Comparison of ENCODE assay signal across 8 mouse cellular contexts in the genomic region with DNA sequence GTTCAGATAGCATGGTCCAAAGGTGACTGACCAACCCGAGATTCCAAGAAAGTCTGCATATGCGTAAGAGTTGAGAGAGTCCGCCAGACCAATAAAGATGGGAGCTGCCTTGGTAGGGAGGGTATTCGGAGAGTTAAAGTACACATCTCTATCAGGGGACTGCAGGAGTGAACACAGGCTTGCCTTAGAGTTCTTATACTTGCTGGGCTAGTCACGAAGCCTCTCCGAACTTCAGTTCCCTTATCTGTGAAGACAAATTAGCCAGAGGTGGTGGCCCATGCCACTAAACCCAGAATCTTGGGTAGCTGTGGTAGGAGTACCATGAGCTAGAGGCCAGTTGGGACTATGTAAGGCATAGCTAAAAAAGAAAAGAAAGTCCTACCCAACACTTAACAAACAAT. TPM values are rescaled to one million over a fixed set of nuclear protein-coding genes. Genes with fewer than 3 reads are reported as not detected.
DNase-seq lines count a peak whose midpoint lies in the region; ATAC-seq and TF ChIP-seq lines count a peak whose summit lies in the region.

No protein-coding gene starts in this region.

- H3K36me3 ChIP-seq in MEL (ENCODE audit: control insufficient read depth in 1 of 2, insufficient read depth in 2 of 2, low read length in 2 of 2), result peaks cover 0 to 8% of the 10 kb centered on the region in 2 experiments; a peak in 2 of 4 replicates
- no peaks in the 10 kb centered on the region; the same call in 1 of the 2 replicates for H3K36me3 ChIP-seq in heart, postnatal 0 days (replicated peaks; ENCODE audit: control insufficient read depth, insufficient read depth, low read length)
- H3K36me3 ChIP-seq in liver, embryonic 11.5 days (ENCODE audit: control insufficient read depth, insufficient read depth, low read length), result peaks cover 4% of the 10 kb centered on the region
- no peaks in the 10 kb centered on the region for H3K36me3 ChIP-seq in stomach, embryonic 15.5 days

- no peak for TF ChIP-seq CTCF in cerebellum, adult 2 months (IDR thresholded peaks at IDR 0.05; ENCODE audit: borderline replicate concordance, insufficient read depth, low read depth, low read length)
- no peak for TF ChIP-seq CTCF in MEL (IDR thresholded peaks at IDR 0.05 in 2 of 3, conservative IDR thresholded peaks at IDR 0.05 in 1 of 3; ENCODE audit: control insufficient read depth in 1 of 3, insufficient read depth in 1 of 3, low read depth in 2 of 3, low read length in 3 of 3, poor library complexity in 1 of 3, severe bottlenecking in 1 of 3)
- TF ChIP-seq CTCF in heart, postnatal 0 days (IDR thresholded peaks at IDR 0.05; ENCODE audit: low read depth), result no peak

- TF ChIP-seq EP300 in MEL (IDR thresholded peaks at IDR 0.05; ENCODE audit: low read depth in 1 of 2, low read length in 2 of 2), result no peak
- TF ChIP-seq EP300 in heart, postnatal 0 days (IDR thresholded peaks at IDR 0.05; ENCODE audit: low read depth), result no peak

- peak; percentile 12 to 19 for DNase-seq in cerebellum, adult 2 months
- no peak for DNase-seq in cerebellum, postnatal 25 days
- peak; percentile 74 for DNase-seq in MEL (ENCODE audit: low read depth, low spot score)
- DNase-seq in heart, postnatal 0 days (ENCODE audit: low spot score), result no peak
- DNase-seq in liver, embryonic 11.5 days (ENCODE audit: low spot score), result no peak
- DNase-seq in layer of hippocampus, postnatal 36 days, result no peak
- no peak for DNase-seq in right cerebral cortex, postnatal 4 days

- no peak for TF ChIP-seq RAD21 in MEL (IDR thresholded peaks at IDR 0.05; ENCODE audit: low read depth, low read length)

- WGBS in cerebellum, adult 2 months, result 76% methylated on average over 6 of the region's 6 CpGs
- WGBS in heart, postnatal 0 days, result 47% methylated on average over 6 of the region's 6 CpGs
- WGBS in liver, embryonic 11.5 days, result 26% methylated on average over 6 of the region's 6 CpGs
- WGBS in stomach, embryonic 15.5 days, result 47% methylated on average over 6 of the region's 6 CpGs

- peak overlapping the region; percentile 80 for H3K4me2 ChIP-seq in heart, postnatal 0 days (ENCODE audit: low read depth, low read length)
- peak overlapping the region; percentile 74 for H3K4me2 ChIP-seq in liver, embryonic 11.5 days
- peak overlapping the region; percentile 66 for H3K4me2 ChIP-seq in stomach, embryonic 15.5 days

- H3K4me1 ChIP-seq in cerebellum, adult 2 months (ENCODE audit: control insufficient read depth, insufficient read depth, low read length), result peaks cover 2% of the 10 kb centered on the region
- H3K4me1 ChIP-seq in MEL (ENCODE audit: control insufficient read depth in 1 of 2, insufficient read depth in 2 of 2, low read length in 2 of 2), result peaks cover 7 to 10% of the 10 kb centered on the region in 2 experiments
- no peaks in the 10 kb centered on the region for H3K4me1 ChIP-seq in heart, postnatal 0 days (ENCODE audit: control insufficient read depth, insufficient read depth)
- H3K4me1 ChIP-seq in liver, embryonic 11.5 days (replicated peaks; ENCODE audit: control insufficient read depth, insufficient read depth, low read length), result peaks cover 6% of the 10 kb centered on the region; the same call in 1 of the 2 replicates
- 0 out of 2 replicates have a peak, but pooled peaks cover 2% of the 10 kb centered on the region for H3K4me1 ChIP-seq in stomach, embryonic 15.5 days

- no peaks in the 10 kb centered on the region for H3K27me3 ChIP-seq in cerebellum, adult 2 months (ENCODE audit: control insufficient read depth, insufficient read depth, low read length)
- no peaks in the 10 kb centered on the region for H3K27me3 ChIP-seq in MEL (ENCODE audit: control insufficient read depth in 1 of 2, insufficient read depth in 2 of 2, low read length in 2 of 2)
- no peaks in the 10 kb centered on the region for H3K27me3 ChIP-seq in heart, postnatal 0 days (ENCODE audit: control insufficient read depth, insufficient read depth, low read length)
- no peaks in the 10 kb centered on the region for H3K27me3 ChIP-seq in liver, embryonic 11.5 days (replicated peaks; ENCODE audit: control insufficient read depth, insufficient read depth, low read length)
- H3K27me3 ChIP-seq in stomach, embryonic 15.5 days (replicated peaks), result no peaks in the 10 kb centered on the region

- no peak for ATAC-seq in heart, postnatal 0 days (ENCODE audit: insufficient read depth, low read depth)
- peak; percentile 73 for ATAC-seq in liver, embryonic 11.5 days (replicated peaks; ENCODE audit: low FRiP score)
- peak; percentile 56 for ATAC-seq in stomach, embryonic 15.5 days (ENCODE audit: insufficient read depth, low FRiP score, low read depth)

- H3K79me2 ChIP-seq in MEL (ENCODE audit: control insufficient read depth, insufficient read depth, low read length, poor library complexity), result peaks cover 19% of the 10 kb centered on the region

- H3K4me3 ChIP-seq in cerebellum, adult 2 months (replicated peaks; ENCODE audit: insufficient read depth, low read depth, low read length), result no peak overlapping the region
- peak overlapping the region; percentile 37 to 54 for H3K4me3 ChIP-seq in MEL (ENCODE audit: control insufficient read depth in 1 of 2, insufficient read depth in 1 of 2, low read depth in 2 of 2, low read length in 2 of 2)
- peak overlapping the region; percentile 99 for H3K4me3 ChIP-seq in heart, postnatal 0 days (ENCODE audit: low read depth, low read length)
- H3K4me3 ChIP-seq in liver, embryonic 11.5 days (ENCODE audit: low read depth, low read length), result no peak overlapping the region
- no peak overlapping the region for H3K4me3 ChIP-seq in stomach, embryonic 15.5 days (replicated peaks)

- no peak for TF ChIP-seq POLR2A in cerebellum, adult 2 months (IDR thresholded peaks at IDR 0.05; ENCODE audit: borderline replicate concordance, insufficient read depth, low read length)
- no peak for TF ChIP-seq POLR2A in MEL (IDR thresholded peaks at IDR 0.05; ENCODE audit: control insufficient read depth in 1 of 2, insufficient read depth in 1 of 2, low read depth in 1 of 2, low read length in 2 of 2, poor library complexity in 1 of 2)

- no peak overlapping the region for H3K27ac ChIP-seq in cerebellum, adult 2 months (ENCODE audit: insufficient read depth, low read length)
- H3K27ac ChIP-seq in MEL (ENCODE audit: control insufficient read depth, low read depth, low read length), result peak overlapping the region; percentile 47
- H3K27ac ChIP-seq in heart, postnatal 0 days (ENCODE audit: low read depth), result peak overlapping the region; percentile 98; the same call in 1 of the 2 replicates
- H3K27ac ChIP-seq in liver, embryonic 11.5 days (ENCODE audit: low read depth, low read length), result peak overlapping the region; percentile 99
- H3K27ac ChIP-seq in stomach, embryonic 15.5 days, result no peak overlapping the region; the same call in 1 of the 2 replicates

- peak overlapping the region; percentile 57 for H3K9ac ChIP-seq in MEL (ENCODE audit: control insufficient read depth, low read depth, low read length, poor library complexity, severe bottlenecking)
- H3K9ac ChIP-seq in heart, postnatal 0 days (replicated peaks; ENCODE audit: low read depth, low read length), result no peak overlapping the region
- H3K9ac ChIP-seq in liver, embryonic 11.5 days (ENCODE audit: low read depth, low read length), result no peak overlapping the region
- no peak overlapping the region for H3K9ac ChIP-seq in stomach, embryonic 15.5 days

- H3K9me3 ChIP-seq in MEL (replicated peaks; ENCODE audit: insufficient read depth, low read length), result no peaks in the 10 kb centered on the region
- H3K9me3 ChIP-seq in heart, postnatal 0 days (replicated peaks; ENCODE audit: control insufficient read depth, low read length), result no peaks in the 10 kb centered on the region
- H3K9me3 ChIP-seq in liver, embryonic 11.5 days (ENCODE audit: control insufficient read depth, low read length), result no peaks in the 10 kb centered on the region
- no peaks in the 10 kb centered on the region for H3K9me3 ChIP-seq in stomach, embryonic 15.5 days

TF ChIP-seq in MEL, 35 proteins besides CTCF, POLR2A, EP300 and RAD21 (continues in another document):
- no peak for TF ChIP-seq E2F4 (IDR thresholded peaks at IDR 0.05; ENCODE audit: borderline replicate concordance, low read depth, low read length)
- TF ChIP-seq ELF1 (IDR thresholded peaks at IDR 0.05; ENCODE audit: low read depth, low read length), result no peak

RNA-seq across cellular contexts. Expression of a gene that starts 5.1 kb away (rescaled TPM):
- 20.5 and 21.4 TPM in 2 replicates for polyA plus RNA-seq in cerebellum, adult 2 months (2012; rRNA removed)
- 13.1 and 14.6 TPM in 2 replicates for total RNA-seq in MEL (2012; rRNA removed)
- 10 to 100 TPM; 13.6 to 40.0 TPM for polyA plus RNA-seq in MEL (2012; ENCODE audit: insufficient read depth in 1 of 2, insufficient read length in 2 of 2, low read depth in 1 of 2, low replicate concordance in 2 of 2, missing spikeins in 1 of 2)
- total RNA-seq in heart, postnatal 0 days (2014; rRNA removed; ENCODE audit: low replicate concordance), result 20.3 and 32.4 TPM in 2 replicates
- polyA plus RNA-seq in heart, postnatal 0 days (2015; fragmentation: Nextera tagmentation; extraction: Ambion mirVana), result 16.0 and 17.6 TPM in 2 replicates
- 24.8 and 27.8 TPM in 2 replicates for polyA plus RNA-seq in liver, embryonic 11.5 days (2014; fragmentation: Nextera tagmentation; extraction: Ambion mirVana)
- polyA plus RNA-seq in stomach, embryonic 15.5 days (2015; fragmentation: Nextera tagmentation; extraction: Ambion mirVana), result 34.4 and 36.0 TPM in 2 replicates
- 10 to 100 TPM; 30.6 to 31.2 TPM for total RNA-seq in layer of hippocampus, postnatal 36 days (2021)

RNA-seq across cellular contexts. Expression of a gene that starts 44.1 kb away (rescaled TPM):
- 43.0 and 44.1 TPM in 2 replicates for polyA plus RNA-seq in cerebellum, adult 2 months (2012; rRNA removed)
- 21.4 and 23.7 TPM in 2 replicates for total RNA-seq in MEL (2012; rRNA removed)
- polyA plus RNA-seq in MEL (2012; ENCODE audit: insufficient read depth in 1 of 2, insufficient read length in 2 of 2, low read depth in 1 of 2, low replicate concordance in 2 of 2, missing spikeins in 1 of 2), result 10 to 100 TPM in 1 of 2 experiments, not detected in 1; 41.9 TPM
- 146 and 248 TPM in 2 replicates for total RNA-seq in heart, postnatal 0 days (2014; rRNA removed; ENCODE audit: low replicate concordance)
- 105 and 140 TPM in 2 replicates for polyA plus RNA-seq in heart, postnatal 0 days (2015; fragmentation: Nextera tagmentation; extraction: Ambion mirVana)
- 27.5 and 28.4 TPM in 2 replicates for polyA plus RNA-seq in liver, embryonic 11.5 days (2014; fragmentation: Nextera tagmentation; extraction: Ambion mirVana)
- 48.3 and 49.9 TPM in 2 replicates for polyA plus RNA-seq in stomach, embryonic 15.5 days (2015; fragmentation: Nextera tagmentation; extraction: Ambion mirVana)
- 100 to 1,000 TPM in 1 of 2 experiments, 10 to 100 TPM in 1; 99.2 to 104 TPM for total RNA-seq in layer of hippocampus, postnatal 36 days (2021)

RNA-seq across cellular contexts. Expression of a gene that starts 59.1 kb away (rescaled TPM):
- polyA plus RNA-seq in cerebellum, adult 2 months (2012; rRNA removed), result 86.2 and 86.9 TPM in 2 replicates
- total RNA-seq in MEL (2012; rRNA removed), result 50.9 and 51.5 TPM in 2 replicates
- polyA plus RNA-seq in MEL (2012; ENCODE audit: insufficient read depth in 1 of 2, insufficient read length in 2 of 2, low read depth in 1 of 2, low replicate concordance in 2 of 2, missing spikeins in 1 of 2), result 10 to 100 TPM in 1 of 2 experiments, not detected in 1; 87.6 TPM
- 104 and 119 TPM in 2 replicates for total RNA-seq in heart, postnatal 0 days (2014; rRNA removed; ENCODE audit: low replicate concordance)
- polyA plus RNA-seq in heart, postnatal 0 days (2015; fragmentation: Nextera tagmentation; extraction: Ambion mirVana), result 264 and 270 TPM in 2 replicates
- polyA plus RNA-seq in liver, embryonic 11.5 days (2014; fragmentation: Nextera tagmentation; extraction: Ambion mirVana), result 347 and 363 TPM in 2 replicates
- 614 and 698 TPM in 2 replicates for polyA plus RNA-seq in stomach, embryonic 15.5 days (2015; fragmentation: Nextera tagmentation; extraction: Ambion mirVana)
- 100 to 1,000 TPM; 125 to 128 TPM for total RNA-seq in layer of hippocampus, postnatal 36 days (2021)

Comparison
In these comparisons a context has a peak if more than half of its experiments do, and no peak if none do; other contexts are left out.
1. DNase-seq: peak in cerebellum, adult 2 months (2 of 2) and MEL (single experiment); none in cerebellum, postnatal 25 days (0 of 2), heart, postnatal 0 days (single experiment), liver, embryonic 11.5 days (single experiment), layer of hippocampus, postnatal 36 days (0 of 2) and right cerebral cortex, postnatal 4 days (single experiment).
2. H3K27ac ChIP-seq: peak in MEL (single experiment), heart, postnatal 0 days (single experiment) and liver, embryonic 11.5 days (single experiment); none in cerebellum, adult 2 months (single experiment) and stomach, embryonic 15.5 days (single experiment).
3. H3K4me3 ChIP-seq: peak in MEL (2 of 2) and heart, postnatal 0 days (single experiment); none in cerebellum, adult 2 months (single experiment), liver, embryonic 11.5 days (single experiment) and stomach, embryonic 15.5 days (single experiment).
4. Peak in every context shown above with its lines, with median percentiles within 50 percentile points of each other: H3K4me2 ChIP-seq.